Mouse (Mus musculus) heart, postnatal 10 days (tissue): Measurements from ENCODE around the gene Mmp10. TPM values are rescaled to one million over a fixed set of nuclear protein-coding genes. Genes with fewer than 3 reads are reported as not detected.

Source experiments
- DNase-seq, 2 experiments: peaks; one replicate each; pipeline ENCODE4 v3.0.0; 2021
- intact Hi-C: fragments of 180-260 bp; cut with DNase I; formaldehyde crosslinking; loops from one replicate; pipeline ENCODE4 v1.15.1; 2025
- total RNA-seq, 2 experiments: library from RNA; stranded (reverse); gene quantifications; 2 replicates each; pipeline ENCODE4 v1.2.3; 2021

The Mmp10 gene
- total RNA-seq = not detected

- no peak for DNase-seq
- intact Hi-C loops = no loop called here
These were observed at the start of gene Mmp10 for GRCm38 (mm10) chr9:7502051-7502450. Mmp10 (plus strand) TSS chr9:7502352.

GRCm38 (mm10) chr9:7453302-7453701, 48.9 kb upstream of the Mmp10 start:
- intact Hi-C loops = no loop called here
- DNase-seq = no peak

- intact Hi-C loops = no loop called here
- DNase-seq = no peak
These were observed 31.9 kb upstream of the Mmp10 start for GRCm38 (mm10) chr9:7470262-7470661.

GRCm38 (mm10) chr9:7483684-7484394, 18.3 kb upstream of the Mmp10 start:
- no peak for DNase-seq
- intact Hi-C loops = no loop called here

GRCm38 (mm10) chr9:7501138-7501537, 1.0 kb upstream of the Mmp10 start:
- intact Hi-C loops = no loop called here
- DNase-seq = no peak

- DNase-seq = no peak
- intact Hi-C loops = no loop called here
These were observed 5.2 kb downstream of the Mmp10 start for GRCm38 (mm10) chr9:7507321-7507876.

- no peak for DNase-seq
- intact Hi-C loops = no loop called here
These were observed 7.6 kb downstream of the Mmp10 start for GRCm38 (mm10) chr9:7509619-7510233.

- no peak for DNase-seq
- intact Hi-C loops = no loop called here
These were observed 15.9 kb downstream of the Mmp10 start for GRCm38 (mm10) chr9:7517944-7518571.

GRCm38 (mm10) chr9:7526255-7526940, 24.2 kb downstream of the Mmp10 start:
- no peak for DNase-seq
- intact Hi-C loops = no loop called here

- intact Hi-C loops = no loop called here
- DNase-seq = no peak
These were observed 40.6 kb downstream of the Mmp10 start for GRCm38 (mm10) chr9:7542763-7543162.

- peak; percentile 26 to 34 for DNase-seq
These were observed 42.8 kb downstream of the Mmp10 start for GRCm38 (mm10) chr9:7544923-7545457.

GRCm38 (mm10) chr9:7545471-7545870, 43.3 kb downstream of the Mmp10 start:
- DNase-seq = peak; percentile 80
- intact Hi-C loops = no loop called here

More at GRCm38 (mm10) chr9:7544923-7545457, 42.8 kb downstream of the Mmp10 start:
- intact Hi-C loops = no loop called here

- intact Hi-C loops = no loop called here
These were observed 43.8 kb downstream of the Mmp10 start for GRCm38 (mm10) chr9:7545920-7546319.

GRCm38 (mm10) chr9:7551943-7552342, 49.8 kb downstream of the Mmp10 start:
- intact Hi-C loops = no loop called here
- no peak for DNase-seq

More at GRCm38 (mm10) chr9:7545920-7546319, 43.8 kb downstream of the Mmp10 start:
- DNase-seq = peak in 1 of 2 experiments; percentile 6

- DNase-seq = no peak
- intact Hi-C loops = no loop called here
These were observed 51.4 kb downstream of the Mmp10 start for GRCm38 (mm10) chr9:7553536-7553935.

- peak; percentile 20 to 35 for DNase-seq
- intact Hi-C loops = loop anchor here (2.0 kb wide), 1 partner anchor 40 kb away; no protein-coding TSS in a partner anchor
These were observed 52.2 kb downstream of the Mmp10 start for GRCm38 (mm10) chr9:7554382-7554781.

- peak in 1 of 2 experiments; percentile 22 for DNase-seq
- intact Hi-C loops = no loop called here
These were observed 56.3 kb downstream of the Mmp10 start, which contains the start of gene Mmp8 for GRCm38 (mm10) chr9:7558221-7559017. Mmp8 (plus strand) TSS chr9:7558456.
